Mouse (Mus musculus) CD8-positive naive resting alpha-beta T cell, adult 2 months (primary cell): ENCODE results near the gene Mybphl.

Experiments
- DNase-seq, 2 experiments: peaks; one replicate each; pipeline ENCODE4 v3.0.0; 2022; ENCODE audit warnings: low read depth in 2 of 2, low spot score in 2 of 2

Mybphl gene

DNA sequence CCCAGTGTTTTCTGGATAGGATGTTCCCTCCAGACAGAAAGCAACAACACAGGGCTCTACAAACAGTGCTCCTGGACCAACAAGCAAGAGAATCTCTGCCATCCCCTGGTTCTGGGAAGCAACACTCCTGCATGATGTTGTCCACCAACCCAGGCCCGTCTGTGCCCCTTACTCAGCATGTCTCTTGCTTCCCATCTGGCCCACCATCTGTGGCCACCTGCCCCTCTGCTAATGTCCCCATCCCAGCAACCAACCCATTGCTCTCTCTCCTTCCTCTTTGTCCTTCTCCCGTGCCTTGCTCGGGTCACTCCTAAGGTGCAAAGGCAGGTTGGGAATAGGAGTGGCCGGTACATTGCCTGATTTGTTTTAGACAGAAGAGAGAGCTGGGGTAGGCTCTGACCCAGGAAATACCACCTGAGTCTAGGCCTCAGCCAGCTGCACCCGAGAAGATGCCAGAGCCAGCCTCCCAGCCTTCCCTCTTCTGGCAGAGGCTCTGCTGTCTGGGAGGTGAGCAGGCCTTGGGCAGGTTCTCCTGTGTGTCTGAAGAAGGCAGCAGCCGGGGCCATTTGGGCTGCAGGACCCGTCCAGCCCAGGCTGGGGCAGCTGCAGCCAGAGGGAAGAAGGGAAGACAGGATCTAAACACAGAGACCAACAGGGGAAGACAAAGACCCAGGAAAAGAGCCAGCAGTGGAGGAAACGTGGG, 45.1 kb downstream of the Mybphl start:
- no peak for DNase-seq

DNA sequence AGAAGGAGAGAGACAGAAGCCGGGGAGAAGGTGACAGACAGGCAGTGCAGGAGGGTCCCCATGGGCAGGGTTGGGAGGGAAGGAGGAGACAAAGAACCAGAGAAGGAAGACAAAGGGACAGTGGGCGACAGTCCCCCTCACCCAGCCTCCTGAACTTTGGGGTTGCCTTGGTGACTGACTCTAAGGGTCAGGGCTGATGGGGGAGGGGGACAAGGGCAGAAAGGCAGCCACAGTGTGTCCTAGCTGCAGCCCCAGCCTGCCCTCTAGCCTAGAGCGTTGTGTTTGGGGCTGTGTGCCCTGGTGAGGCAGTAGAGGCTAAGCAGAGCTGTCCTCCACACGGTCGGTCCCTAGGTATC, 45.6 kb downstream of the Mybphl start:
- DNase-seq: no peak

DNA sequence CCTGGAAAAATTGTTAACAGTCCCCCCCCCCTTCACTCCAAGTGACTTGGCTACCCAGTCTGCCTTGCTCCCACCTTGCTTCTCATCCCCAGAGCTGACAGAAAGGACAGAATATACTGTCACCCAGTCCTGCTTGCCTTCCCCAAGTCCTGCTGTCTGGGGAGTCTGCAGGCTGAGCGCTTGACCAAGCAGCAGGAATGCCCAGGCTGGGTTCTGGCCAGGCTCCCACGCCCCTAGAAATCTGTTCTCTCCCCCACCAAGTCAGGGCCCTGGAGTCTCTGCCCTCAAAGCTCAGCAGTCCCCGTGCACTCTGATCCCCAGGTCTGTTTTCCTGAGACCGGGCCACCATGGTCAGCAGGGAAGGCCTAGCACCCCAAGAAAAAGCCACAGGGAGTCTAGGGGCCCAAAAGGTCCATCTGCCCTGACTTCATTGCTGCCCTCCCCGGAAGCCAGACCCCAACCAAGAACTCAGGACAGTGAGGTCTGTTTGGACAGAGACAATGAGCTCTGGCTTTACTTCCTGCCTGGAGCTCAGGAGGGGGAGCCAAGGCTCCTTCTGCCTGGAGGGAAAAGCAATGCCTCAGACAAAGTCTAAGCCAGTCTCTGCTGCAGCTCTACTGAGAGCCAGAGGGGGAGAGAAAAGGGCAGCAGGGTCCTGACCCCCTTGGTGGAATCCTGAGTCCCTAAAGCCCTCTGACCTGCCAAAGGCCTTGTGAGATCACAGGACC, 46.5 kb downstream of the Mybphl start:
- DNase-seq: no peak

DNA sequence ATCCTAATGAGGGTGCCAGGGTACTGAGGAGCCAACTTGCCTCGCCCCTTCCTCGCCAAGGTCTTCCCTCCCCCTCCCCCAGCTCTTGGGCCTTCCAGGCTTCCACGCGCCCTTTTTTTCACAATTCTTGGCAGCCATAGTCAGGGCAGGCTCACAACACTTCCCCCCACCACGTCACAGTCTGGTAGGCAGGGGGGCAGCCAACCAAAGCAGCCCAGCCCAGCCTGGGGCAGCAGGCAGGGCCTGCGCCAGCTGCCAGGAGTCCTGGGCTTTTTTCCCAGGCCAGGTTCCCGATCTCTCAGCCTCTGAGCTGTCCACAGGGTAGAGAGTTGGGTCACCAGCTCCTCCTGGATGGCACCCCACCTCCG, 47.0 kb downstream of the Mybphl start:
- no peak for DNase-seq

DNA sequence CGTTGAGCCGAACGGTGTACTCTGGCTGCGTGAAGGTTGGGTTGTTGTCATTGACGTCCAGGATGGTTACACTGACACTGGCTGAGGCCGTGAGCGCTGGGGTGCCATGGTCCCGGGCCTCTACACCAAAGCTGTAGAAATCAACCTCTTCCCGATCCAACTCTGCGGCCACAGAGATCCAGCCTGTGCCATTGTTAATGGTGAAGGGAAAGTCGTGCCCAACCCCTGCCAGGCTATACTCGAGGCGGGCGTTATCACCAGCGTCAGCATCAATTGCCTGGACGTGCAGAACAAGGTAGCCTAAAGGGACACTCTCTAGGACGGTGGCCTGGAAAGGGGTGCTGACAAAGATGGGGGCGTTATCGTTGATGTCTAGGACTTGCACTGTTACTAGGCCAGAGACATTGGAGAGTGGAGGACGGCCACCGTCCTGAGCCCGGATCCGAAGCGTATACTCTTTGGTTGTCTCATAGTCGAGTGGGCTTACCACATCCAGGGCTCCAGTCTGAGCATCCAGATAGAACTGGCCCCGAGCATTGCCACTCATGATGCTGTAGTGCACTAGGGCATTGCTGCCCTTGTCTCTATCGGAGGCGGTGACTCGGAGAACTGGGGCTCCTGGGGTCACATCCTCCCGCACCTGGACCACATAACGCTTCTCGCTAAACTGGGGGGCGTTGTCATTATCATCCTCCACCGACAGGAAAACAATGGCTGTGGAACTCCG, 49.1 kb downstream of the Mybphl start:
- no peak for DNase-seq

DNA sequence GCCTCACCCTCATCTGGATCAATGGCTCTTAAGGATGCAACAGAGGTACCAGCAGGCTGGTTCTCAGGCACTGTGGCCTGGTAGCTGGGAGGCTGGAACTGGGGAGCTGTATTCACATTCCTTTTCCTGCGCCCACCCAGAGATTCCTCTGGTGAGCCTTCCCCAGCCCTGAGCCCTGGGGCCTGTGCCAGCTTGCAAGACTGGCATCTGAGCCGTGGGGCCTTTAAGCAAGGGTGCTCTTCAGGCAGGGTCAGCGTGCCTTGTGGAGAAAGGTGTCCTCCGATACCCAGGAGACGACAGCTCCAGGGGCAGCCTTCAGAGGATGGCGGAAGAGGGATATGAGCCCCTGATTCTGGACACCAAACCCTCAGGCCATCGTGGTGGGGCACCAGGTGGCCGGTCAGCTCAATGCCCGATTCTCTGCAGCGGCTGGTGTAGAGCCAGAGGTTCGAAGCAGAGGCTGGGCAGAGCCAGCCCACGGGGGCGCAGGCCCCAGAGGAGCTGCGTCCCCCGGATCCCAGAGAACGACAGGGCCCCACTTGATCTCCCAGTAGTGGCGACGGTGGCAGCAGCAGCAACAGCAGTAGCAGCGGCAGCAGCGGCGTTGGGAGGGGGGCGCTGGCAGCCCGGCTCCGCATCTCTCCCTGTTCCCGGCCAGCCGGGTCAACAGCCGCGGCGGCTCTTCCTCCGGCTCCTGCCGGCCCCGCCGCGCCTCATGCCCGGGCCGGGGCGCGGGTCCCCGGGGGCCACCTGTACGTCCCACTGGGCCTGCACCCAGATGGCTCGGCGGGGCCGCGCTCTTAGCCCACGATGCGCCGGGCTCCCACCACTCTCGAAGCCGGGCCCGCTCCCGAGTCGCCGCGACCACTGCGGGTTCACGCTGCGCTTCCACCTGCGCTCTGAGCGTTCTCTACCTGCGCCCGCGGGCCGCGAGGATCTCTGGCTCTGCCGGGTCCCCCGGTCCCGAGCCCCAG, 50.4 kb downstream of the Mybphl start, which contains the start of gene Celsr2:
Gene Celsr2, minus strand, starts transcription at position 696 of the 974 bp plus-strand sequence.
- peak; percentile 12 to 17 for DNase-seq

DNA sequence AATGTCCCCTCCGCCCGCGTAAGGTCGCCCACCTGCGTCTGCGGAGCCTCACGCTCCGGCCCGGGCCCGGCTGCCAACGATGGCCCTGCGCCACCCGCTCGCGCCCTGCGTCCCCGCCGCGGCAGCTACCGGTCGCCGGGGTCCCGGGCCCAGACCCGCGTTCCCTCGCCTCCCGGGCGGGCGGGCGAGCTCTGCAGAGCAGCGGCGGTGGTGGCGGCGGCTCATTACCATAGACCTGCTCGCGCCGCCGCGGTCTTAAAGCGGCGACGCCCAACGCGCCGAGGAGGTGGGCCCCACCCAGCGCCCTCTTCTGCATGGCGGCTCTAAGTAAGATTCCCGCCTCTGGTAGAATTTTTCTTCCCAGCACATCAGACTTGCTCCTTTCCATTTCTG, 51.1 kb downstream of the Mybphl start:
- DNase-seq: peak; percentile 47 to 60

DNA sequence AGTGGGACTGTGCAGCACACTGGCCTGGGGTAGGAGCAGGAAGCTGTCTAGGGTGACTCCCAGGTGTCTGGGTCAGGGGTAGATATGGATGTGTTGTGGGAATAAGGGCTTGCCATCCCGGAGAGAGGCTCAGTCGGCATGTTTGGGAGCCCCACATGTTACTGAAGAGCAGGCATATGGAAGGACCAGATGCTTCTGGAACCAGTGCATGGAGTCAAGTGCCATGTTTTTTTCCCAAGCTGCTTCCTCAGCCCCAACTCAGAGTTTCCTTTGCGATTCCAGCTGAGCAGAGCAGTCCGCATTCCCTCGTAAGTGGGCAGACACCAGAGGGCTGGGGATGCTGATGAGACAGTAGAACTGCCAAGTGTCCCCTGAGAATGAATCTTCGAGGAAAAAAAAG, 58.3 kb downstream of the Mybphl start:
- DNase-seq: no peak

DNA sequence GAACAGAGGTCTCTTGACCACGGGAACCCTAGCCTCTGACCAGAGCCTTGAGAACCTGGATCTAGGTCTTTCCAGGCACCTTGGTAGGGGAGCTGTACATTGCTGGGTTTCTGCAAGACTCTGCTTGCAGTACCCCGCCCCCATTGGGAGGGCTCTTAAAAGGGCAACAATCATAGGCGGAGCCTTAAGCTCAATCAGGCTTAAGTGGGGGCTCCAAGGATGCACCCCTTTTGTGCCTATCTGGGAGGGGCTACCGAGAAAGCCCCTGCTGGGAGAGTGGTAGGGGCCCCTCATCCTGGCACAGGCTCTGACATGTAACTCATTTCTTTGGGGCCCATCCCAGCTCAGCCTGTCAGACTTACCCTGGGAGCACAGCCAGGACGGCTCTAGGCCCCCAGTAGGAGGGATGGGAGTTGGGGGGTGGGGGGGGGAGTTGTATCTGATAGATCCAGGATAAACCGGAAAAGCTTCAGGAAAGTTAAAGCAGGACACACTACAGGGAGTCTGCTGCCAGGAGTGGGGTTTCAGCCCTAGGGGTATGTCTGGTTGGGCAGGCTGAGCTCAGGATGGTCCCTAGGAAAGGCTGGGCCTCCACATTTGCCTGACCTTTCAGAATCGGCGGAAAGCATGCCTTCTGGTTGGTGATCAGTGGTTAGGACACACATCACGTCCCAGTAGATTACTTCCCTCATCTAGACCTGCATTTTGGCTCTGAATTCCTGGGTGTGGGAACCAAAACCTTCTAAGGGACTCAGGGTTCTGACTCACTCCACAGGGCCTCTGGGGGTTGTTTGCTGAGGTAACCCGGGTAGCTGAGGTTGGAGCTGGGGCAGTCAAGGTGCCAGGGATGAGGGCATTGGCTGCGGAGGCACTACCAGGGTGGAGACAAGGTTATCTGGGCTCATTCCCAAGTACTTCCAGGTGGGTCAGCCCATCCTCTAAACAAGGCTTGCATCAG, 59.4 kb downstream of the Mybphl start:
- DNase-seq: peak; percentile 12 to 22

DNA sequence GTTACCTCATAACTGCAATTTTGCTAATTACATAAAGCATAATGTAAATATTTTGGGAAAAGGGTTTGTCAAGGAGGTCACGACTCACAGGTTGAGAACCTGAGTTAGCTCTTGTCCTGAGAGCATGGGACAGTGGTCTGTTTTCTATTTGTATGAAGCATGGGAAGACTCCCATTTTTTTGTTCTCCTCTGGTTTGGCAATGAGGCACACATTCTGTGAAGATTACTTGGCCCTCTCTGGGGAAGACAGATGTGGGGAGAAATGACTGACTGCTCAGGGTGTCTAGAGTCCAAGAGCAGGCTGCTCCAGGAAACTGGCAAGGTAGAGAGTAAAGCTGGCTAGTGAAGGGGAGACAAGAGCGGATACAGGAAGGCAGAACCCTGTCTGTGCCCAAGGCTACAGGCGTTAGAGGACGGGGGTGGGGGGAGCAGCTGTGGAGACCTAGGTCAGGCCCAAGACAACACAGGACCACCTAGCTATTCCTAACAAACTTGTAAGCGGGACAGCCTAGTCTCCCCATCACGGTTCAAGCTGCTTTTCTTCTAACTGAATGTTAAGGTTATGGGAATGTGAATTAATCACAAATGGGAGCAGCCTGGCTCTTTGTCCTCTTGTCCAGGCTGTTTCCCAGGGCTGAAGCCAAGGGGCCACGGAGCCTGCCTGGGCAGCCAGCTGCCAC, 60.4 kb downstream of the Mybphl start:
- DNase-seq: no peak

DNA sequence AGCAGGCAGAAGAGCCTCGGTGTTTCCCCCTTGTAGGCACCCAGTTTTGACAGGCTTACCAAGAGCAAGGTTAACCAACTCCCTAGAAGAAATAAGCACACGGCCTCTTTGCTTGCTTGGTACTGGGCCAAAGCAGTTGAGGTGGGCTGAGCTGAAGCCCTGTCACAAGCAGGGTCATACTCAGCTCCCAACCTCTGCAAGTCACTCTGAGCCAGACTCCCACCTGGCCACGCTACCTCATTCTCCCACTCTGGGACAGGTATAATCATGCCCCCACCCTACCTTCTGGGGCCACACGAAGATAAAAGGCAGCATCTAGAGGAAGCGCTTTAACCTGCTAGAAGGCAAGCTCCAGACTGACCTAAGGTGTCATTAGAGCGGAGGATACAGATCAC, 60.9 kb downstream of the Mybphl start:
- DNase-seq: no peak
